Mouse (Mus musculus) small intestine, adult 2 months (tissue): ENCODE results near the gene B4galt5. TPM values are rescaled to one million over a fixed set of nuclear protein-coding genes. Genes with fewer than 3 reads are reported as not detected.
A peak's percentile ranks its signal among the peaks of the same experiment; 100 is the strongest.
"Not testable (repeated sequence)": the region's sequence is repeated elsewhere in the genome, so short reads cannot be mapped to it uniquely, and the experiment has no call there.

Experiments
- H3K27ac ChIP-seq: fragments of 200-500 bp; 2 replicates; pipeline ENCODE4 v1.5.1; 2012; ENCODE audit warnings: low read depth, low read length, control low read depth, inconsistent platforms; ENCODE audit not compliant: insufficient read depth
- H3K27me3 ChIP-seq: fragments of 200-500 bp; 2 replicates; pipeline ENCODE4 v1.6.1; 2012; ENCODE audit warnings: mild to moderate bottlenecking, moderate library complexity, low read length, inconsistent platforms; ENCODE audit not compliant: control insufficient read depth, insufficient read depth
- H3K36me3 ChIP-seq: fragments of 200-500 bp; 2 replicates; pipeline ENCODE4 v1.6.1; 2012; ENCODE audit warnings: mild to moderate bottlenecking, low read length, control low read depth, inconsistent platforms; ENCODE audit not compliant: control insufficient read depth, insufficient read depth
- H3K4me1 ChIP-seq: fragments of 200-500 bp; 2 replicates; pipeline ENCODE4 v1.6.1; 2012; ENCODE audit warnings: low read length, inconsistent platforms, mixed read lengths; ENCODE audit not compliant: control insufficient read depth, insufficient read depth, insufficient read length
- H3K4me3 ChIP-seq: fragments of 200-500 bp; 2 replicates; pipeline ENCODE4 v1.5.1; 2012; ENCODE audit warnings: low read depth, mild to moderate bottlenecking, control low read depth, inconsistent platforms, low read length, moderate library complexity
- CTCF ChIP-seq: fragments of 200-500 bp; IDR thresholded peaks from 2 replicates; pipeline ENCODE4 v1.5.1; 2012; ENCODE audit warnings: low read depth, mild to moderate bottlenecking, control low read depth, inconsistent platforms, low read length, moderate library complexity, mixed read lengths; ENCODE audit not compliant: insufficient replicate concordance, insufficient read length; ENCODE audit errors: extremely low read depth
- POLR2A ChIP-seq: fragments of 200-500 bp; IDR thresholded peaks from 2 replicates; pipeline ENCODE4 v1.6.1; 2012; ENCODE audit warnings: low read depth, mild to moderate bottlenecking, control low read depth, inconsistent platforms, low read length, moderate library complexity
- WGBS: fragments of 180-500 bp; shearing (Covaris S2); methylation state at CpG from one replicate; pipeline ENCODE4 v1.1.7; 2018; 5-methylcytosine and 5-hydroxymethylcytosine counted together
- polyA plus RNA-seq: library from polyadenylated mRNA; depleted of rRNA; stranded (reverse); fragments of >200 nt; gene quantifications from 2 replicates; pipeline ENCODE4 v1.2.3, GENCODE M21; 2012; rRNA removed

Gene B4galt5
- polyA plus RNA-seq = 24.8 and 84.7 TPM in 2 replicates

DNA sequence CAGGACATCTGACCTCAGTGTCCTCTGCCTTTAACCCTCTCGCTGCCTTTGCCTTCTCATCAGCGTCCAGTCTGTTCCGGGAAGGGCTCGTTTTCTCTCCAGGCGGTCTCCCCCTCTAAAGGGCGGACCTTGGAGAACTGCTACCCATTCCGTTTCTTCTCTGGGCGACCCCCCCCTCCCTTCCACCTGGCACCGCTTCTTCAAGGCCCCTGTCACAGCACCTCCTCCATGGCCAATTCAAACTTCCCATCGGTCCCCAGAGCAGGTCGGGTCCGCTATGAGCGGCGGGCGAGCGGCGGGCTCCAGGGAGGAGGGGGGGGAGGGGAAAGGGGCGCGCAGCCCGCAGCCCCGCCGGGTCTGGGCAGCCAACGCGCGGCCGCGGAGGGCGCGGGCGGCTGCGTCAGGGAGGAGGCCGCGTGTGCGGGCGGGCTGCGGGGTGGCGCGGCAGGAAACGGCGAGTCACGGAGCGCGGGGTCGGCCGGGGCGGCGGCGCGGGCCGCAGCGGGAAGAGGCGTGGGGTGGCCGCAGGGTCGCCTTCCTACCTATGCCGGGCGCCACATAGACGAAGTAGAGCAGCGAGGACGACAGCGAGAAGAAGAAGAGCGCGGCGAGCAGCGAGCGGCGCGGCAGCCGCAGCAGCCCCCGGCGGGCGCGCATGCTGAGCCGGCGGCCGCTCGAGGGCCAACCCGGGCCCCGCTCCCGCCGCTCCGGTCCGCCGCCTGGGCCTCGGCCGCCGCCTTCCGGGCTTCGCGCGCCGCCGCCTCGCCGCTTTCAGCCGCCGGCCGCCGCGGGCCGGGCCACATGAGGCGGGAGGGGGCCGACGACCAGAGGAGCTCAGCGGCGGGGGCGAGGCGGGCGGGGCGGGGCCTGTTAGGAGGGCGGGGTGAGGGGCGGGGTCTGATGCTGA lies at the start of gene B4galt5:
B4galt5 (minus strand) TSS at position 808 of the 907 bp plus-strand sequence.
- Histone ChIP-seq H3K27me3 (no peaks in the 10 kb centered on the region), H3K4me3 (peak within 1 kb of the TSS; percentile 98), H3K4me1 (peaks cover 29% of the 10 kb centered on the region), H3K36me3 (peaks cover 1% of the 10 kb centered on the region; the same call in 1 of the 2 replicates), H3K27ac (peak within 1 kb of the TSS; percentile 87)
- WGBS = 3% methylated on average over 106 of the region's 111 CpGs
- TF ChIP-seq CTCF (no peak), POLR2A (peak; percentile 70; the same call in 1 of the 2 replicates)

- not testable (repeated sequence) for H3K4me1 ChIP-seq
Measured at GRCm38 (mm10) chr2:167396420-167396819, 47.4 kb upstream of the B4galt5 start.

DNA sequence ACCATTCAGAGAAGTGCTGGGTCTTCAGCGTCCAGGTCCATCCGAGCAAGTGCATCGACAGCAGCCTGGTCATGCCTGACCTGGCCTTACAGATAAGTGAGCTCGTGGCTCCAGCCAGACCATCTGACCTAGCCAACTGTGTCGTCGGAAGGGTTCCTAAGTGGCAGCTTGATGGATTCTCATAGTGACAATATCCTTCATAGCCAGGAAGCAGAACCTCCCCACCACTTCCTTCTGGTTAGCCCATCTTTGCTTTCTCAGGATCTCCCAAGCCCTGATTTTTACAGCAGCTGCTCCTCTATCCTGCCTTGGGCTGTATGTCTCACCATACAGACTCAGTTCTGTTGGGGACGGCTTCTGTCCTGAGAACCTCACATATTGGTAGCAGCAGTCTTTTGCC lies 45.4 kb upstream of the B4galt5 start:
- Histone ChIP-seq H3K4me3 (no peak overlapping the region), H3K27me3 (no peaks in the 10 kb centered on the region), H3K36me3 (no peaks in the 10 kb centered on the region), H3K27ac (no peak overlapping the region), H3K4me1 (peaks cover 6% of the 10 kb centered on the region; the same call in 1 of the 2 replicates)
- 82% methylated on average over 7 of the region's 7 CpGs for WGBS
- no peak for TF ChIP-seq CTCF
- TF ChIP-seq POLR2A = no peak

More at GRCm38 (mm10) chr2:167396420-167396819, 47.4 kb upstream of the B4galt5 start:
- WGBS = 97% methylated on average over 9 of the region's 9 CpGs
- not testable (repeated sequence) for H3K36me3 ChIP-seq, H3K27ac ChIP-seq, H3K4me3 ChIP-seq, H3K27me3 ChIP-seq

DNA sequence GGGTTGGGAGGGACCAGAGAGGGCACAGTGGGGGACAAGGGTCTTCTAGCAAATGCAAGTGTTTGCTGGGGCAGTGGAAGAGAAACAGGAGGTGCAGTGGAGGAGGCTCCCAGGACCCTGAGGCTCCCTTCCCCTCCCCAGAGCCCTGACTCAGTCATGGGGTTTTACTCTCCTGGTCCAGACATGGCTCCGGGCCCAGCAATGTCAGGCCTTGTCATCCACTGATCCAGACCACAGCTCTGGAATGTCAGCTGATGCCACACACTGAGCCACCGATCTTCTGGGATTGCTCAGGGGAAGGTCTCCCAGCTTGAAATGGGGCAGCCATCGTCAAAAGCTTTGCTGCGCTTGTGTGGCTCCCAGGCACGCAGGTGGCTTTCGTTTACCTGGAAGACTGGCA lies 38.0 kb upstream of the B4galt5 start:
- TF ChIP-seq POLR2A = no peak
- TF ChIP-seq CTCF = no peak
- Histone ChIP-seq H3K27me3 (no peaks in the 10 kb centered on the region), H3K4me1 (peaks cover 21% of the 10 kb centered on the region; the same call in 1 of the 2 replicates), H3K4me3 (no peak overlapping the region), H3K36me3 (no peaks in the 10 kb centered on the region), H3K27ac (no peak overlapping the region)
- WGBS = 85% methylated on average over 6 of the region's 6 CpGs

- no peaks in the 10 kb centered on the region for H3K27me3 ChIP-seq
- H3K4me3 ChIP-seq = no peak overlapping the region
- TF ChIP-seq POLR2A (no peak), CTCF (no peak)
- no peak overlapping the region for H3K27ac ChIP-seq
- H3K4me1 ChIP-seq = peaks cover 23% of the 10 kb centered on the region; the same call in 1 of the 2 replicates
- 80% methylated on average over 4 of the region's 4 CpGs for WGBS
- no peaks in the 10 kb centered on the region for H3K36me3 ChIP-seq
Measured at GRCm38 (mm10) chr2:167386456-167386855, 37.5 kb upstream of the B4galt5 start.

GRCm38 (mm10) chr2:167383666-167384083 lies 34.7 kb upstream of the B4galt5 start:
- Histone ChIP-seq H3K4me1 (peaks cover 29% of the 10 kb centered on the region; the same call in 1 of the 2 replicates), H3K4me3 (no peak overlapping the region), H3K27ac (peak overlapping the region; percentile 79), H3K27me3 (no peaks in the 10 kb centered on the region), H3K36me3 (no peaks in the 10 kb centered on the region)
- WGBS = 18% methylated on average over 13 of the region's 13 CpGs
- no peak for TF ChIP-seq CTCF
- TF ChIP-seq POLR2A = no peak

DNA sequence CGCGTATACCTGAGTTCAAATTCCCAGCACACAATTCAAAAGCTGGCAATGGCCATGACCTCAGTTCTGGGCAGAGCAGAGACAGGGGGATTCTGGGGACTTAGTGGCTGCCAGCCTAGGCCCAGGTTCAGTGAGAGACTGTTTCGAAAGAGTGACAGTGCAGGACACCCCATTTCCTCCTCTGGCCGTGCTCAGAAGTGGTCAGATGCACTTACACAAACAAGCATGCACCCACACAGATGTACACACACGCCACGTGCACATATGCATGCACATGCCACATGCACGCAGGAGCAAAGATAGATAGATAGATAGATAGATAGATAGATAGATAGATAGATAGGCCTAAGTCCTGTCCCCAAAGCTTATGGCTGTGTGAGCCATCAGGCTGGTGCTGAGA lies 33.4 kb upstream of the B4galt5 start:
- no peak overlapping the region for H3K4me3 ChIP-seq
- TF ChIP-seq CTCF (no peak), POLR2A (no peak)
- no peaks in the 10 kb centered on the region for H3K36me3 ChIP-seq
- no peaks in the 10 kb centered on the region for H3K27me3 ChIP-seq
- peaks cover 33% of the 10 kb centered on the region; the same call in 1 of the 2 replicates for H3K4me1 ChIP-seq
- H3K27ac ChIP-seq = no peak overlapping the region
- 87% methylated on average over 7 of the region's 7 CpGs for WGBS
